Mouse (Mus musculus) left cerebral cortex, adult 2 months (tissue): ENCODE results near the gene Arhgap20. TPM values are rescaled to one million over a fixed set of nuclear protein-coding genes. Genes with fewer than 3 reads are reported as not detected.

Experiments
- DNase-seq, 2 experiments: peaks; one replicate each; pipeline ENCODE4 v3.0.0; 2021 to 2022; ENCODE audit warnings: low spot score in 2 of 2, mixed read lengths in 1 of 2; ENCODE audit errors: extremely low spot score in 1 of 2
- H3K27ac ChIP-seq: fragments of 200-600 bp; 2 replicates; pipeline ENCODE4 v1.8.1; 2022
- H3K4me3 ChIP-seq: fragments of 200-600 bp; 2 replicates; pipeline ENCODE4 v1.8.1; 2022
- CTCF ChIP-seq: fragments of 200-600 bp; IDR thresholded peaks from 2 replicates; pipeline ENCODE4 v1.8.1; 2022; ENCODE audit warnings: antibody characterized with exemption, mild to moderate bottlenecking, moderate library complexity
- intact Hi-C: fragments of 180-260 bp; cut with DNase I; formaldehyde crosslinking; loops from one replicate; pipeline ENCODE4 v1.15.1; 2025
- total RNA-seq, 2 experiments: library from RNA; stranded (reverse); gene quantifications; 2 replicates each; pipeline ENCODE4 v1.2.3; 2021

Gene Arhgap20
- total RNA-seq, 2 experiments from 2014 or later = 77.0 to 89.4 TPM

DNA sequence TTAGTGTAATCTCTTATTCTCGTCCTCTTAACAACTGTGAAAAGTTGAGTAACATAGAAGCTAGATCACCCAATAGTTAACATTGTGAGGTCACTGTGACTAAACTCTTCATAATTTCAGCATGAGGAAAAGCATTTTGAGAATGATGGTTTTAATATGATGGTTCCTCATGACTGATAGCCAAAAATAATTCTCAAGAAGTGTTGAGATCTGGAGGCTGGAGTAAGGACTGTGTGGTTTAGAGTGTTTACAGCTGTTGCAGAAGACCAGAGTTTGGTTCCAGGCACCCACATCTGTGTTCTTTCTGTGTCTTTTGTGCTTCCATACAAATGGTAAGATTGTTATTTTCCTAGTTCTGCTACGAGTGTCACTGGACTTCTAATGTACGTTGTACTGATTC lies 42.1 kb downstream of the Arhgap20 start:
- intact Hi-C loops = no loop called here
- Histone ChIP-seq H3K27ac (no peak overlapping the region), H3K4me3 (no peak overlapping the region)
- no peak for DNase-seq
- no peak for TF ChIP-seq CTCF

DNA sequence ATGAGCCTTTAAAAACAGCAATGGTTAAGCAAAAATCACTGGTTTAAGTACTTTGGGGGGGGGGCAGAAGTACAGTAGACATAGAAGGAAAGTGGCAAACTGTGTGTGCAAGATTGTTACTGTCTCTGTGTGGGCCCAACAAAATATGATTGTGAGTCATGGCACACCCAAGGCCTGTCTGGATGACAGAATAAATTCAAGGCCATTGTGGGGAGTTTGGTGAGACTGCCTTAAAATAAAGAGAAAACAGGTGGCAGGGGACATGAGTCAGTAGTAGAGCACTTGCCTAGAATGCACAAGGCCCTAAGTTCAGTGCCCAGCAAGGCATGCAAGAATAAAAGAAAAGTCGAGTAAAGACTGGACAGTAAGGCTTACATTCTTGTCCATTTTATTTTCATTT lies 47.8 kb downstream of the Arhgap20 start:
- intact Hi-C loops = no loop called here
- Histone ChIP-seq H3K27ac (no peak overlapping the region), H3K4me3 (no peak overlapping the region)
- TF ChIP-seq CTCF = no peak
- no peak for DNase-seq

DNA sequence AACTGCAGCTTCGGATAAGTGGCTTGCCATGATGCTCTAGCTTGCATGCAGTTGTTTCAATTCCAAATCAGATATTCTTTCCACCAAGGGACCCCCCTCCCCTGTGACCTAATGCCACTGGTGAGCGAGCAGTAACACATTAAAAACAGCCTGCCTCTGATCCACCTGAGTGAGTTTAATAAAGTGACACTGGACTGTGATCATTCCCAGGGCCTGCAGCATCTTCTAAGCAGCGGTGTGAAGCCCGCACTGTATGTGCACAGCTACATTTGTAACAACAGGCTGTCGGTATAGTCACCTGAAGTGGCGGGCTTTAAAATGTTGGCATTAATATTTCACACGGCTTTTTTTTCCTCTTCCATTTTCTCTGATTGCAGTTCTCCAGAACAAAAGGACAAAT lies 59.4 kb downstream of the Arhgap20 start:
- TF ChIP-seq CTCF = no peak
- Histone ChIP-seq H3K4me3 (no peak overlapping the region), H3K27ac (no peak overlapping the region)
- intact Hi-C loops = no loop called here
- no peak for DNase-seq

DNA sequence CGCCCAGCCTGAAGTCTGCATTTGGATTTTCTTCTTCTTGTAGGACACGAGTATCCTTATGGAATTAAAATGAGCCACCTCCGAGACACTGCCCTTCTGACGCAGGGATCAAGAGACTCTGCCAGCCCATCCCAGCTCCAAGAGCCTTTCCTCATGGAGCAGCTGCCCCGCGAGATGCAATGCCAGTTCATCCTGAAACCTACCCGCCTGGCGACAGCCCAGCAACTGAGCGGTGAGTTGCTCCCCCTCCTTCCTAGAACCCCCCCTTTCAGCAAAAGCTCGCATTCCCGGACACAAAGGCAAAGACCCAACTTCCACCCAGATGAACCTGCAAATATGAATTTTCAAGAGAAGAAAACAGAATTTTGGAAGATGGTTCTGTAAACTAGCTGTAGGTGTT lies 66.5 kb downstream of the Arhgap20 start:
- intact Hi-C loops = loop anchor here (10.0 kb wide), 1 partner anchor 497 kb away; no protein-coding TSS in a partner anchor
- Histone ChIP-seq H3K4me3 (no peak overlapping the region), H3K27ac (peak overlapping the region; percentile 12; the same call in 1 of the 2 replicates)
- TF ChIP-seq CTCF = no peak
- no peak for DNase-seq

DNA sequence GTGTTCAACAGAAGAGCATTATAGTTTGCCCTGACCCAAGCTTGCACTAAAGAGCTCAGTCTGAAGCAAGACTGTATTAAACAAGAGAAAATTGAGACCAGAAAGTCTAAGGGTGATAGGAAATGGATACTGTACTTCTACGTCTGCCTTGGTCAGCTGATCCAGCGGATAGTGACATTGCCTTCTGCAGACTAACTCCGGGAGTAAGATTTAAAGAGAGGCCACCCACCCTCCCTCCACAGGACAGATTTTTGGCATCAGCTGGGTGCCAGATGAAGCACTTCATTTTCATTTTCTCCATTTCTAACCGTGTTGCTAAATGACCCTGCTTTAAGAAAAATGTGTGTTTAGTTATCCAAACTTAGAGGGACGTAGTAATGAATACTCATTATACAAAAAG lies 67.2 kb downstream of the Arhgap20 start:
- intact Hi-C loops = loop anchor here (10.0 kb wide), 1 partner anchor 498 kb away; no protein-coding TSS in a partner anchor
- TF ChIP-seq CTCF = no peak
- Histone ChIP-seq H3K27ac (no peak overlapping the region), H3K4me3 (no peak overlapping the region)
- DNase-seq = no peak

DNA sequence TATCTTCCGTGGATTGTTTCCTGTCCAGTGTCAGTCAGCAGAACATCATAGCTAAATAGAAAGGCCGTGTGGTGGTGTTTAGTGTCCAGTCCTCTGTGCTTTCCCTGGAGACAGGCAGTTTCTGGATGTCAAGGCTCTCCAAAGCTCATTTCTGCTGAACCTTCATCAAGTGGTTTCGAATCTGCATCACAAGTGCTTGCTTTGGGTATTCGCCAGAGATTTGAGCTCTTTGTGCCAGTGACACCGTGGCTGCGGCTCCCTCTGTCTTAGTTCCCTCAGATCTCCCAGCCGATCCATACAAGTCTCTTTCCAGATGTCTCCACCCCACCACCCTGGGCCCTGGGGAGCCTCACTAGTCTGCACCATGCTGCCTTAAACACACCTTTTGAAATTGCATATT lies 72.6 kb downstream of the Arhgap20 start:
- Histone ChIP-seq H3K27ac (peak overlapping the region; percentile 19; the same call in 1 of the 2 replicates), H3K4me3 (no peak overlapping the region)
- intact Hi-C loops = loop anchor here (10.0 kb wide), 1 partner anchor 503 kb away; no protein-coding TSS in a partner anchor
- no peak for DNase-seq
- TF ChIP-seq CTCF = no peak

DNA sequence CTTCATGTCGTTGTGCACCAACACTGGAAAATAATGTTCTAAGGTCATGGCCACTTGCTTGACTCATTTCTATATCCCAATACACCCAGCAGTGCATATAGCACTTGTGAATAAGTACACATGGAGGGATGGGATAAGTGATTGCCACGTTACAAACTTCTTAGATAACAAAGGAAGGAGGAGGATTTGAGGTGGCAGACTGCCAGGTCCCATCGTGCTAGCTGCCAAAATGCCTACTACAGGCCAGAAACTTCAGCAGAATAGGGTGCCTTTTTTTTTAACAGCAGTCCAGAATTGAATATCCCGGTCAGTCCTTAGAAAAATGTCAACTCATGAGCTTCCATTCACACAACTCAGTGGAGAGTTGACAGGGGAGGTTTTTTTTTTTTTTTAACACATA lies 78.1 kb downstream of the Arhgap20 start:
- Histone ChIP-seq H3K27ac (no peak overlapping the region), H3K4me3 (no peak overlapping the region)
- intact Hi-C loops = no loop called here
- no peak for TF ChIP-seq CTCF
- no peak for DNase-seq

DNA sequence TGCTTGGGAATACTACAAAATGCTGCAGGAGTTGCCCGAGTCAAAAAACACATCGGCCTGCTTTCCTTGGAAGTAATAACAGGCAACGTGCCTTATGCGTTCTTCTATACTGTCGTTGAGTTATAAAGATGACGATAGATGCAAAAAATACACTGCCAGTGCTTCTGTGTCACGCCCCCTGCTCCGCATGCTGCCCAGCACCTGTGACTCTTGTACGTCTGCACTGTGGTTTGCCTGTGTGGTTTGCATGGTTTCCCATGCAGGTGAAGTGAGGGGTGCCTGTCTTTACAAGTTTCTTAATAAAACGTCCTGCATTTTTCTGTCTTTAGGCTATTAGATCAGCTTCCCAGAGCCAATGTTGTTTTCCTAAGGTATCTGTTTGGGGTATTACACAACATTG lies 80.7 kb downstream of the Arhgap20 start:
- TF ChIP-seq CTCF = no peak
- no peak overlapping the region for H3K27ac ChIP-seq
- intact Hi-C loops = no loop called here
- H3K4me3 ChIP-seq = no peak overlapping the region
- no peak for DNase-seq

DNA sequence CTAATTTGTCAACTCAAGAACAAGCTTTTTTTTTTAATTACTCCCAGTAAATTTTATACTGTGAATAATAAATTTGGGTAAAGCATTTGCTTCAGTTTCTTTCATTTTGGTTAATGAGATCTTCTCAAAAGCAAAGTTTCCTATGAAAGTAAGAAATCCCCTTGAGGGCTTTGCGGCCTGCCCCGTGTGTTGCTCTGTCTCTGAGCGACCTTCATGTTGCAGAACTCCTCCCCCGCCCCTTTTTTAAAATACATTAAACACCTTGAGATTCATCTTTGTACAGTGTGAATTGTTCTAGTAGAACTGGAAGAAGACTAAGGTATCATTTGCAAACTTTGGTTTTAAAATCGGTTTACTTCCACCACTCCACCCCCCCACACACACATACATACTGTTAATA lies 88.6 kb downstream of the Arhgap20 start:
- DNase-seq = no peak
- intact Hi-C loops = no loop called here
- no peak overlapping the region for H3K4me3 ChIP-seq
- TF ChIP-seq CTCF = no peak
- no peak overlapping the region for H3K27ac ChIP-seq

DNA sequence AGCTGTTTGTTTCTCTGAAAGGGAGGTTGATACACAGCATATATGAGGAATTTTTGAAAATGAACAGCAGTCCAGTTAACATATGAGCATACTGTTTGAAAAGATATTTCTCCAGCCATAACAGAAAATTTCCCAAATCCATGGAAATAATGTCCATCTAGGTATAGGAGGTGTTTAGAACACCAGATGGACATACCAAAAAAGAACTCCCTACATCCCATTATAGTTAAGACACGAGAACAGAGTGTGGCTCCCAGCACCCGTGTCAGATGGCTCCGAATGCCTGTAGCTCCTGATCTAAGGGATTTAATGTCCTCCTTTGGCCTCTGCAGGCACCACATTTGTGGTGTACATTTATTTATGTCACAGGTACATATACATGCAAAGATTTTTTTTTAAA lies 99.1 kb downstream of the Arhgap20 start:
- intact Hi-C loops = no loop called here
- TF ChIP-seq CTCF = no peak
- no peak for DNase-seq
- H3K27ac ChIP-seq = 0 out of 2 replicates have a peak overlapping the region, but pooled peaks have one; percentile 24
- H3K4me3 ChIP-seq = no peak overlapping the region

DNA sequence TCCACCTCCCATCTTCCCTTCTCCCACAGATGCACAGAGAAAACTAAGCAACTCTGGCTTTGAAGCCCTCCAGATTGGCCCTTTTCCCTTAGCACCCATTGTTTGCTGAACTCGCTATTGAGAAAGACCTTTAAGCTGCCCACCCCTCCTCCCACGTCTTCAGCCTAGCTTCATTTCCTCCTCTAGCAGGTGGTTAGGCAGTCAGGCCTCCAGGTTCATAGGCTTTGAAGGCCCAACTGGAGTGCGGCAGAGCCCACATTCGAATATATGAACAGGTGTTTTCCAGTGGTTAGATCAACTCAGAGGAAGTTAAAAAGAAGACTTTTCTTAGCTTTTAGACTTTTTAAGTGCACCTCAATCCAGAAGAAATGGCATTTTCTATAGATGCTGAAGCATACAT lies 101.5 kb downstream of the Arhgap20 start:
- Histone ChIP-seq H3K4me3 (no peak overlapping the region), H3K27ac (no peak overlapping the region)
- no peak for DNase-seq
- intact Hi-C loops = no loop called here
- no peak for TF ChIP-seq CTCF

DNA sequence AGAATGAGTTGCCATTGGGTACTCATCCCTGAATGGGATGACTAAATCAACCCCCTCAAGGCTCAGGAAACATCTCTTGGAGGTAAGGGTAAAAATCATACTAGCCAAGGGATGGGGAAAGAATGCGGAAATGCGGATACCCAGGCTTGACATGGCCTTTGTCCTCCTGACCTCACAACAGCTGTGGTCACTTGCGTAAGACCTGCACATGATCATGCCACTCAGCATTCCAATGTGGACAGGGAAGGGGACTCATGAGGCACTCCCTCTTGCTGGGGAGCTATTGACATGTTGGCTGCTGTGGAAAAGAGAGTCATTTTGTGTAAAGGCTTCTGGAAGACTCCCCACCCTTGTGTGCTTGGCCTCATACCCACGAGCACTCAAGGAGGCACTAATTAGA lies 103.9 kb downstream of the Arhgap20 start:
- intact Hi-C loops = no loop called here
- no peak for TF ChIP-seq CTCF
- no peak overlapping the region for H3K27ac ChIP-seq
- no peak for DNase-seq
- H3K4me3 ChIP-seq = no peak overlapping the region

DNA sequence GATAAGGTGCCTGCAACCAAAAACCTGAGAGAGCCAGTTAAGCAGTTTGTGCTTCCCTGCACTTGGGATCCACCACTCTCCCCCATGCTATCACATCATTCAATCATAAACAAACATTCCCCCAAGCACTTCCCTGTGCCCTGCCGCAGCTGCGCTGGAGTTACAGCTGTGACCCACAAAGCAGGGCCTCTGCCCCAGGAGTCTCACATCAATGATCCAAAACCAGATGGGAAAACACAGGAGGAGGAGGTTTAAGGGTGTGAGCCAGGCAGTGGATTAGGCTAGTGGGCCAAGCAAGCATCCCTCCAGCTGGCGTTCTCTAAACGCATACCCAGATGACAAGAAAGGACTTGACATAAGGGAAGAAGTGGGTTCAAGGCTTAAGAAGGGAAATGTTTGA lies 109.2 kb downstream of the Arhgap20 start:
- intact Hi-C loops = no loop called here
- no peak for TF ChIP-seq CTCF
- no peak for DNase-seq
- Histone ChIP-seq H3K4me3 (no peak overlapping the region), H3K27ac (no peak overlapping the region)

DNA sequence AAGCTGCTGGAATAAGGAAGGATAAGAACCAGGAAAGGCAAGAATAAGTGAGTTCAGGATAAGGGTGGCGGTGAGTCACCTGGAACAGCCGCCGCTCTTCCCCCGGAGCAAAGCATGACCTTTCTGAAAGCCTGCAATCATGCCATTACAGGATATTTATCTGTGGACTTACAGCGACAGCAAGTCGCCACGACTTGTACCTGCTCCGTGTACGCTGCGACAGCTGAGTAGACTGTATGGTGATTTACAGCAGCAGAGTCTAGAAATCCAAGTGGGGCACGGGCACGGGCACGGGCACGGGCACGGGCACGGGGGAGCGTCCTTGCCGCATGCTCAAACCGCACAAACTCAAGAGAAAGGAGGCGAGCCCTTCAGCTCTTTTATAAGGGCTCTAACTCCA lies 110.4 kb downstream of the Arhgap20 start:
- TF ChIP-seq CTCF = no peak
- no peak overlapping the region for H3K4me3 ChIP-seq
- intact Hi-C loops = no loop called here
- no peak overlapping the region for H3K27ac ChIP-seq
- no peak for DNase-seq
